Mouse (Mus musculus) cerebellum, postnatal 14 days (tissue): Measurements from ENCODE around the gene Gm44511.
"Not testable (repeated sequence)": the region's sequence is repeated elsewhere in the genome, so short reads cannot be mapped to it uniquely, and the experiment has no call there.

Experiments used
- DNase-seq, 2 experiments: peaks; one replicate each; pipeline ENCODE4 v3.0.0; 2021; ENCODE audit warnings: mixed read lengths in 2 of 2

The Gm44511 gene

GRCm38 (mm10) chr6:128760416-128761143, 65.5 kb downstream of the Gm44511 start:
- peak; percentile 92 to 95 for DNase-seq

- peak; percentile 98 for DNase-seq
These were observed 66.1 kb downstream of the Gm44511 start for GRCm38 (mm10) chr6:128760016-128760415.

- peak; percentile 21 to 25 for DNase-seq
These were observed 66.7 kb downstream of the Gm44511 start for GRCm38 (mm10) chr6:128759221-128759950.

GRCm38 (mm10) chr6:128755402-128755763, 70.7 kb downstream of the Gm44511 start:
- not testable (repeated sequence) for DNase-seq

GRCm38 (mm10) chr6:128754748-128755401, 71.2 kb downstream of the Gm44511 start:
- not testable (repeated sequence) for DNase-seq

- DNase-seq, result peak; percentile 26 to 27
These were observed 71.8 kb downstream of the Gm44511 start for GRCm38 (mm10) chr6:128754265-128754664.

GRCm38 (mm10) chr6:128753610-128754224, 72.4 kb downstream of the Gm44511 start:
- DNase-seq, result peak; percentile 92 to 93

- not testable (repeated sequence) for DNase-seq
These were observed 79.1 kb downstream of the Gm44511 start for GRCm38 (mm10) chr6:128747006-128747405.

GRCm38 (mm10) chr6:128737445-128737844, 88.7 kb downstream of the Gm44511 start:
- DNase-seq, result no peak

- DNase-seq, result peak in 1 of 2 experiments; percentile 41
These were observed 90.0 kb downstream of the Gm44511 start for GRCm38 (mm10) chr6:128736100-128736499.

- DNase-seq, result no peak
These were observed 91.2 kb downstream of the Gm44511 start for GRCm38 (mm10) chr6:128734896-128735295.

GRCm38 (mm10) chr6:128733908-128734679, 92.0 kb downstream of the Gm44511 start:
- no peak for DNase-seq

GRCm38 (mm10) chr6:128732032-128732431, 94.1 kb downstream of the Gm44511 start:
- DNase-seq, result no peak
